Mouse (Mus musculus) testis, adult 2 months (tissue): ENCODE results near the gene Dnajc4.

ENCODE experiments used
- CTCF ChIP-seq: fragments of 200-500 bp; IDR thresholded peaks from 2 replicates; pipeline ENCODE4 v1.5.1; 2012; ENCODE audit warnings: low read depth, mild to moderate bottlenecking, inconsistent platforms, low read length, moderate library complexity; ENCODE audit not compliant: control insufficient read depth, insufficient read depth, insufficient replicate concordance
- POLR2A ChIP-seq: fragments of 200-500 bp; IDR thresholded peaks from 2 replicates; pipeline ENCODE4 v1.6.1; 2012; ENCODE audit warnings: low read depth, mild to moderate bottlenecking, inconsistent platforms, low read length, moderate library complexity; ENCODE audit not compliant: control insufficient read depth

GRCm38 (mm10) chr19:6997721-6998290 lies 5.4 kb upstream of the Dnajc4 start:
- TF ChIP-seq CTCF (no peak), POLR2A (no peak)
